Mouse (Mus musculus): Measurements from ENCODE around the gene Pacrg.

- TF ChIP-seq CHD2 (IDR thresholded peaks at IDR 0.05; ENCODE audit: low read length) (no peak), ZKSCAN1 (IDR thresholded peaks at IDR 0.05; ENCODE audit: borderline replicate concordance, low read depth, low read length) (no peak), POLR2A (IDR thresholded peaks at IDR 0.05; ENCODE audit: low read depth, low read length) (no peak)
Observed at GRCm38 (mm10) chr17:10506896-10507295, 333.2 kb downstream of the Pacrg start.
